Mouse (Mus musculus): Measurements from ENCODE around the gene Stat5a.

DNA sequence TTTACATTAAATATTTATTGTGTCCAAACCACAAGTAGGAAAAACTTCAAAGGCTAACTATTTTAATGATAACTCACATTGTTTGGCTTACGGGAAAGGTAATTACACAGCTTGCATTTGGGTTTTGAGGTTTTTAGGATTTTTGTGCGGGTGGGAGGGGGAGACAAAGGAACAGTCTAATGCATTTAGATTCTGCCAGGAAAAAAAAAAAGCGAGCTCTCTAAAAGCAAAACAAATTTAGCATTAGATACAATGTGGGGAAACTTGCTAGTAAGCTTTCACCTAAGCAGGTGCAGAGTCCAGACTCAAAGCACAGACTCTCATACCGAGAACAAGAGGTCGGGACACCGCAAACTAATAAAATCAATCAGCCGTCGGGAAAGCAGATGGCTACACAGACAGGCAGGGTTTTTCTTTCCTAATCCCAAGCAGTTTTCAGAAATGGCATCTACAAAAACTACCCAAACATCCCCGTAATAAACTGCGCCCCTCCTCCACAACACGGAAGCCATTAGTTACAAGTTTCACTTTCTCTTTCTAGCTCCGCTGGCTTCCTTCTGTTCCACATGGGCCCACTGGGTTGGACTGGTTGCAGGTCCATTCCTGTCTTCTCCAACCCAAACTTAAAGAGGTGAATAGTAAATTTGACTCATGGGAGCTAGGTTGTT lies 72.2 kb downstream of the Stat5a start:
- TF ChIP-seq CTCF (IDR thresholded peaks at IDR 0.05; ENCODE audit: extremely low read depth, insufficient read depth, low read length) (no peak), POLR2A (IDR thresholded peaks at IDR 0.05; ENCODE audit: extremely low read depth, insufficient read depth, low read length) (no peak)

Measured in cortical plate, adult 2 months (tissue).